Mouse (Mus musculus): Measurements from ENCODE around the gene Creb3l2. TPM values are rescaled to one million over a fixed set of nuclear protein-coding genes. Genes with fewer than 3 reads are reported as not detected.

The Creb3l2 gene
- total RNA-seq, 2 experiments from 2014 or later = 5.7 to 6.3 TPM

GRCm38 (mm10) chr6:37329901-37330864 is 111.8 kb downstream of the Creb3l2 start:
- intact Hi-C loops (cut with DNase I) = no loop called here

GRCm38 (mm10) chr6:37329376-37329775 is 112.6 kb downstream of the Creb3l2 start:
- intact Hi-C loops (cut with DNase I) = no loop called here

More at GRCm38 (mm10) chr6:37329901-37330864, 111.8 kb downstream of the Creb3l2 start:
- peak; percentile 75 for DNase-seq

GRCm38 (mm10) chr6:37328671-37329070 is 113.3 kb downstream of the Creb3l2 start:
- intact Hi-C loops (cut with DNase I) = no loop called here
- DNase-seq = peak; percentile 52

More at GRCm38 (mm10) chr6:37329376-37329775, 112.6 kb downstream of the Creb3l2 start:
- no peak for DNase-seq

GRCm38 (mm10) chr6:37327519-37327918 is 114.4 kb downstream of the Creb3l2 start:
- no peak for DNase-seq
- intact Hi-C loops (cut with DNase I) = no loop called here

- peak; percentile 42 for DNase-seq
- intact Hi-C loops (cut with DNase I) = no loop called here
Observed at GRCm38 (mm10) chr6:37326603-37326955, 115.4 kb downstream of the Creb3l2 start.

DNA sequence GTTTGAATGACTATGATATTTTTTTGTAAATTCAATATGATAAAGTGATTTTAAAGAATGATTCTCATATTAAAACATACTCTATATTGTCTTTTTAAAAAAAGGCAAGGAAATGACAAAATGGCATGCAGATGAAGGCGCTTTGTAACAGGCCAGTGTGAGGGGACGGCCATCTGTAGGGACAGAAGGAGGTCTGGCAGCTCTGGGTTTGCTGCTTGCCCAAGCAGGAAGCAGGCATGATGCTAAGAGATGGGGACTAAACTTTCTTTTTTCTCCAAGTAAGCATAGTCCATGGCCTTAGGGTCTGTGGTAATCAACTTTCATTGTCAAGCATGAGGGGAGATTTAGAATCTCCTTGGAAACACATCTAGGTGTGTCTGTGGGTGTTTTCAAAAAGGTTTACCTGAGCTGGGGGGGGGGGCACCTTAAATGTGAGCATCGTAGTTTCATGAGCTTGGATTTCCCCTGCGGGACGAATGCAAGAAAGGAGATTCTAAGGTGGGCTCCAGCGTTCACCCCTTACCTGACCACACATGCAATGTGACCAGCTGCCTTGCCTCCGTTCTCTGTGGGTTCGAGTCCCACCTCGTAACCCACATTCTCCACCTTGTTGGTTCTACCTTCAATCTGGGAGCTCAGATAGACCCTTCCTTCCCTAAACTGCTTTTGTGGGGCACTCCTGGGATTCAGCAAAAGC is 115.9 kb downstream of the Creb3l2 start:
- DNase-seq = no peak
- intact Hi-C loops (cut with DNase I) = no loop called here

DNA sequence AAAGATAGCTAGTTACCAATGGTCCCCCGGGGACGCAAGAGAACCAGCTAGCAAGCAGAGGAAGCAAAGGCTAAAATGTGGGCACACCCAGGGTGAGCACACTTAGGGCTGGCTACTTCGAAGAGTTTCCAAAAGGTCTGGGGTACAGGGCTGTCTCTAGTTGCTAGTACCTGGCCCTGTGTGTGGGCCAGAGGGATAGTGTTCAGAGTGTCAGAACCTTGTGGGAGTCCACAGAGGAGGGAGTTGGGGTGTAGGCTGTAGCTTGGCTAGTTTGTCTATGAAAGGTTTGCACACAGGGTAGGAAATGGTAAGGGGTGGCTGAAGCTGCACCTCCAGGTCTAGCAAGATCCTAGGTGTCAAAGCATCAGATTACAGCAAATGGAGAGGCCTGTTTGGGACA is 116.9 kb downstream of the Creb3l2 start:
- intact Hi-C loops (cut with DNase I) = no loop called here
- no peak for DNase-seq

DNA sequence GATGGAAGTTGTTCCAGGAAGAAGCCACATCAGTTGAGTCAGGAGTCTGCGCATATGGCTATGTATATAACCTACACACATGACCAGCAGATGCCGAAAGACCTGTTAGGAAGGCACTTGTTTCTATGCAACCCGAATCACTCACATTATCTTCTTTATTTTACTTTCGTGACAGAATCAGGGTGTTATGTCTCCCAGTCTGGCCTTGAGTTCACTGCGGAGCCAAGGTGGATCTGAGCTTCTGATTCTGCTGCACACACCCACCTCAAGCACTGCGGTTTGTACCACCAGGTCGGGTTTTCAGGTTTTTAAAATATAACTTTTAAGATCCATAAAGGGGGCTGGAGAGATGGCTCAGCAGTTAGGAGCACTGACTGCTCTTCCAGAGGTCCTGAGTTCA is 119.3 kb downstream of the Creb3l2 start:
- intact Hi-C loops (cut with DNase I) = no loop called here
- DNase-seq = no peak

GRCm38 (mm10) chr6:37322088-37322487 is 119.9 kb downstream of the Creb3l2 start:
- intact Hi-C loops (cut with DNase I) = no loop called here
- DNase-seq = peak; percentile 23

DNA sequence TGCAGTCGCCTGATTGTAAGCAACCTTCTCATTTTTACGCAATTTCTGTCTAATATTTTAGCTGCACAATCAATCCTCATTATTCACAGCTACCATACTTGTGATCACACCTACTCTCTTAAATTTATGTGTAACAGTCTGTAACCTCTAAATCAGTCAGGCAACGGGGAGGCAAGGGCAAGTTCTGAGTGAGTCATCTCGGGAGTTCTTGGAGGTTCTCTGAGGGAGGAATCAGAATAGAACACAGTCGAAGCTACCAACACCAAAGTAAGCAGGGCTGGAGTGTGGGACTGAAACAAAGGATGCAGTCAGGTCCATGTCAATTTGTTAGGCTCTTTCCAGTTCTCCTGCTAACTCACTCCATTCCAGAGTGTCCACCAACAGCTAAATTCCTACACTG is 124.0 kb downstream of the Creb3l2 start:
- intact Hi-C loops (cut with DNase I) = no loop called here
- no peak for DNase-seq

DNA sequence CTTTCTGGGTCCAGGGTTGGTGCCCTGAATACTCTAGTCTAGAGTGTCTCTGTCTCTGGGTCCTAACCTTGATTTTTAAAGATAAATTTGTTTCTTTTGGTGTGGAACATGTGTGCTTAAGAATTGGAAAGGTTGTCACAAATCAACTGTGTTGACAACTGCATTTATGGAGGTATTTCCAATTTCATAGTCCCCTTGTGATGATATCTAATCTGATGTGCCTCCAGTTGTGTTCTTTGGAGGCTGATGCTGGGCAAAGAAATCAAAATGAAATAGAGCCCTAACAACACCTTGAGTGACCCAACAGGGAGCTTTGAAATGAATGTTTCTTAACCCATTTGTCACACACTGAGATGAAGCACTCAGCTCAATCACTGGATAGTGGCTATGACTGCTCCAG is 126.5 kb downstream of the Creb3l2 start:
- DNase-seq = no peak

GRCm38 (mm10) chr6:37310601-37311000 is 131.3 kb downstream of the Creb3l2 start:
- intact Hi-C loops (cut with DNase I) = no loop called here
- no peak for DNase-seq

More for the DNA sequence above, 126.5 kb downstream of the Creb3l2 start:
- intact Hi-C loops (cut with DNase I) = no loop called here

DNA sequence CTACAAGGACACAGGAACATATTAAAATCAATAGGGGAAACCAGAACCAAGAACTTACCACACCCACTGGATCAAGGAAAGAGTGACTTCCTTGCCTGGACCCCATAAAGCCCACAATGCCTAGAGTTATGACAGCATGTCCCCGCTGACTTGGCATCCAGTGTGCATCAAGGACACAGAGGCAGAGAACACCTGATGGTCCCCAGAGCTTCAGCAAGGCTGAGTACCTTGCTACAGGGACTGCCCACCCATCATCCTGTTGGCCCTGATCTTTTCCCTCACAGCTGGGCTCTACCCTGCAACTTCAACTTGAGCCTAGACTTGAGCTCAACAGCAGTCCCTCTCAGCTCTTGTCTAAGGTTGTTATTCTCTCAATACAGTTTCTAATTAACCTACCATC is 135.3 kb downstream of the Creb3l2 start:
- no peak for DNase-seq
- intact Hi-C loops (cut with DNase I) = no loop called here

DNA sequence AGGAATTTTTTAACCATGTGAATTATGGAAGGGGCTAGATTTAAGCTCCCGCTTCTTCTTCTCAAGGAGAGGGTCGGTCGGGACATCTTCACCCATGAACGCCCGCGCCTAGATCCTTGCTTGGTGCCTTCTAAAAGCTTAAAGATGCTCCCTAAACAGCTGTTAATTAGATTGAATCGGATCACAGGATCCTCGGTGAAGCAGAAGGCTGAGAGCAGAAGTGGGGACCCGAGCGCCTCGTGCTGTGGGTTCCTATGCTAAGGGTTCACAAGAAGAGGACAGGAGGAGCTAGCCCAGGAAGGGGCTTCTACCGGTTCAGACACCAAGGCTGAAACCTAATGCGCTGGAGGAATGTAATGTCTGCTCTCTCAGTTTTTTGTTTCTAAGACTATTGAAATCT is 141.5 kb downstream of the Creb3l2 start:
- intact Hi-C loops (cut with DNase I) = no loop called here
- DNase-seq = no peak

DNA sequence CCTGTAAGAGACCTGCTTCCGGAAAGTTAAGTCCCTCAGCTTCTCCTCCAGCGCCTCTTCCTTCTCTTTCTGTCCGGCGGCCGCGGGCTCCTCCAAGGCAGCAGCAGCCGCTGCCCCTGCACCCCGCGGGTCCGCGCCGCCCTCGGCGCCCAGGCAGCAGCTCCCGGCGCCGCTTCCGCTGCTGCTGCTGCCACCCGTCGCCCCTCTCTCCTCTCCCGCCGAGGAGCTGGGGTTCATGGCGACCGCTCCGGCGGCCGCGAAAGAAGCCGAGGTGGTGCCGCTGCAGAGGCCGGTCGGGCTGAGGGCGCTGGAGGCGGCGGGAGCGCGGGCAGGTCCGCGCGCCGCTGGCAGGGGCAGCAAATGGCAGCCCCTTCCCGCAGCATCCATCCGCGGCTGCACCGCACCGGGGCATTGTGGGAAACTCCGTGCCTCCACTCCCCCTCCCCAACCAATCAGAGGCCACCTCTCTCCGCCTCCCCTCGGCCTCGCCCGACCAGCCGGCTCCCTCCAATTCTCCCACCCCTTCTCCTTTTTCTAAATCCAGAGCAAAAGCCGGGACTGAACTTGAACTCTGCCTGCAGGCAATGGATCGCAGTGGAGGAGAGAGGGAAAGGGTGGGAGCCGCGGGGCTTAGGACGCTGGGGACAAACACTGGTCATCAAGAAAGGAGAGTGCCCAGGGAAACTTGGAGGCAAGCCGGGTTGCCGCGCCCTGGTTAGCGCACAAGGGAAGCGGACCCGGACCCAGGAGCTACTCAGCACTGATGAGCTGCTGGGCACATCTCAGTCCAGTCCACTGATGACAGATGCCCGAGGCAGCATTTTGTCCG is 142.2 kb downstream of the Creb3l2 start, which contains the start of gene Dgki:
Gene Dgki (minus strand): TSS at position 623 of the 829 bp plus-strand sequence.
- DNase-seq = peak; percentile 91
- intact Hi-C loops (cut with DNase I) = no loop called here

DNA sequence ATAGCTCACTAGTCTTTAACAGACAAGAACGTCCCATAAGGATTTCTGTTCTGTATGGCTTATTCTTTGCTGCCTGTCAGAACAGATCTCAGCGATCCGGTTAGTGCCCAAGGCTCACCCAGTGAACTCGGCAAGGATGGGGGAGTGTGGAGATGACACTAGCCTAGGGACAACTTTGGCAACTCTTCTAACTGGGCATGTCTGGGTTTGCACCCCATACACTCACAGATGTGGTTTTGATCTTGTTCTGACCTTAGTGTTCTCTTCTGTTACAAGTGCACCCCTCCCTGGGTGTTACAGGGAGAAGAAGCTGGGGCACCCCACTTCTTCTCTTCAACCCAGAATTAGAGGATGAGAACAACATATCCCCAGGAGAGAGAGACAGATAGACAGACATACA is 143.0 kb downstream of the Creb3l2 start:
- no peak for DNase-seq

GRCm38 (mm10) chr6:37297744-37298482 is 144.0 kb downstream of the Creb3l2 start:
- intact Hi-C loops (cut with DNase I) = no loop called here
- no peak for DNase-seq

More for the DNA sequence above, 143.0 kb downstream of the Creb3l2 start:
- intact Hi-C loops (cut with DNase I) = no loop called here

DNA sequence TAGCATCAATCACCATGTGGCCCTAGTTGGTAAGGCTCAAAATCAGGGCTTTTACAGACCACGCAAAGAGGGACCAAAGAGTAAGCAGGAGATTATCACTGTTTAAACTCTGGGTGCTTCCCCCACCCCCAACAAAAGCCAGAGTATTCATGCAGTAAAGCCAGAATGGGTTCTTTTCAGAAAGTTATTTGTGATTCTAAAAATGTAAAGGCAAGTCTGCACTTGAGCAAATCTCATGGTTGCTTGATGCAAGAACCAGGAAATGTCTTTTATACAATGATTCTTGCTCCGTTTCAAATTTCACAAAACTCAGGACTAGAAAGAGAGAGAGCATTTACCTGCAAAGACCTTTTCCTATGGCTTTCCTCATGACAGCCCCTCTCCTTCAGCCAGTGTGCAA is 149.9 kb downstream of the Creb3l2 start:
- intact Hi-C loops (cut with DNase I) = no loop called here
- no peak for DNase-seq

- DNase-seq = no peak
- intact Hi-C loops (cut with DNase I) = no loop called here
Observed at GRCm38 (mm10) chr6:37291171-37291570, 150.8 kb downstream of the Creb3l2 start.

DNA sequence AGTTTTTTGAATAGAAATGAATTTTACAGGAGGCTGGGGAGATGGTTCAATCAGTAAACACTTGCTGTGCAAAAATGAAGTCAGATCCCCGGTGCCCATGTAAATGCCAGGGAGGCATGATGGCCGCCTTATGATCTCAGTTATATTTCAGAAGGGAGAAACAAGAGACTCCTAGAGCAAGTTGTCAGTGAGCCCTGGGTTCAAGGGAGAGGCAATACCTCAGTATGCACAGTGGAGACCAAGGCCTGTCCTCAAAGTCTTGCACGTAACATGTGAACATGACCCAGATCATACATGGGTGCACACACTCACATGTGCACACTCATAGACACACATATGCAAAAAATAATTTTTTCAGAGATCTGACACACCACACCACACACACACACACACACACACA is 151.3 kb downstream of the Creb3l2 start:
- intact Hi-C loops (cut with DNase I) = no loop called here
- DNase-seq = no peak
